In genomic region chr2:23559186-23559585, GRCm38 (mm10) we compare ENCODE assay signal across 1 mouse cellular context.
TF ChIP-seq lines count a peak whose summit lies in the region.

No protein-coding gene starts in this region.

TF ChIP-seq in MEL, 35 proteins besides CTCF, POLR2A, EP300 and RAD21:
- TF ChIP-seq SMC3 (IDR thresholded peaks at IDR 0.05; ENCODE audit: low read depth, low read length) (no peak), RCOR1 (IDR thresholded peaks at IDR 0.05; ENCODE audit: low read depth, low read length) (no peak), ZMIZ1 (IDR thresholded peaks at IDR 0.05; ENCODE audit: low read depth, low read length) (no peak), MAFK (IDR thresholded peaks at IDR 0.05; ENCODE audit: borderline replicate concordance, low read depth, low read length) (no peak)
